Mouse (Mus musculus): ENCODE measurements around the gene Hnrnph3. TPM values are rescaled to one million over a fixed set of nuclear protein-coding genes. Genes with fewer than 3 reads are reported as not detected.

Hnrnph3 gene
- total and polyA plus RNA-seq, 2 experiments from 2014 or later, result 3.9 to 34.6 TPM

DNA sequence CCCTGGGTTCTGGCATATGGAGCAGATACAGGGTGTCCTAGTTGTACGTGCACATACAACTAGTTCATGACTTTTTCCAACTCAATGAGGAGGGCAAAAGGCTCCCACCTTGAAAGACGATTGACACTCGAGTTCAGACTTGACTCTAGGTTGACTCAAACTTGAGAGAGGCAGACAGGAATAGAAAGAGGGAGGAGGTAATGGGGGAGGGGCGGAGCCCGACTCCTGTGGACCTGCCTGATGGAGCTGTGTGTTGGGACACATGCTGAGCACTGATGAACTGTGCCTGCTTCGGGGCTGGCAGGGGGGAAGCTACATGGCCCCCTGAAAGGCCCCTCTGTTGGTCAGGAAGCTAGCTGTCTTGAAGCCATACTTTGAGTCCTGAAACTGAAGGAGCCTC is 29.0 kb upstream of the Hnrnph3 start:
- Histone ChIP-seq H3K4me1 (ENCODE audit: control insufficient read depth, insufficient read depth) (no peaks in the 10 kb centered on the region), H3K4me3 (ENCODE audit: low read depth, low read length) (no peak overlapping the region), H3K4me2 (ENCODE audit: low read depth, low read length) (no peak overlapping the region), H3K27ac (ENCODE audit: low read depth) (no peak overlapping the region), H3K36me3 (replicated peaks; ENCODE audit: control insufficient read depth, insufficient read depth, low read length) (no peaks in the 10 kb centered on the region), H3K9ac (replicated peaks; ENCODE audit: low read depth, low read length) (no peak overlapping the region), H3K27me3 (ENCODE audit: control insufficient read depth, insufficient read depth, low read length) (no peaks in the 10 kb centered on the region), H3K9me3 (replicated peaks; ENCODE audit: control insufficient read depth, low read length) (no peaks in the 10 kb centered on the region)
- no peak for DNase-seq (ENCODE audit: low spot score)
- WGBS, result 37% methylated on average over 6 of the region's 6 CpGs
- no peak for ATAC-seq (ENCODE audit: insufficient read depth, low read depth)
- TF ChIP-seq CTCF (IDR thresholded peaks at IDR 0.05; ENCODE audit: low read depth), result no peak
- TF ChIP-seq EP300 (IDR thresholded peaks at IDR 0.05; ENCODE audit: low read depth), result no peak

DNA sequence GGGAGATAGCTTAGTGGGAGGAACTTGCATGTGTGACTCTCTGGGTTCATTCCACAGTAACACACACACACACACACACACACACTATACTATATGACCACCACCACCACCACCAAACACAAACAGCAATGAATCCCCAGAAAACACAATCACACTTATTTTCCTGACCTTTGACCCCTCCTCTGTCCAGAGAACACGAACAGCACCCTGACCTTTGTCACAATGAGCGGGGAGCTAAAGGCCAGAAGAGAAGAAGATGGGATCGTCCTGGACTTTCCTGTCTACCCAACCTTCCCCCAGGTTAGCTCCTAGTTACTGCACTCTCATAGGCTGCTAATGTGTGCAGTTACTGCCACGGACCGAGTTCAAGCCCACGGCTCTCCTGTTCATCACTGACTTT is 28.0 kb upstream of the Hnrnph3 start:
- no peak for ATAC-seq (ENCODE audit: insufficient read depth, low read depth)
- WGBS, result 85% methylated on average over 6 of the region's 6 CpGs
- H3K9me3 ChIP-seq (replicated peaks; ENCODE audit: control insufficient read depth, low read length), result no peaks in the 10 kb centered on the region
- H3K36me3 ChIP-seq (replicated peaks; ENCODE audit: control insufficient read depth, insufficient read depth, low read length), result no peaks in the 10 kb centered on the region
- no peak for DNase-seq (ENCODE audit: low spot score)
- TF ChIP-seq EP300 (IDR thresholded peaks at IDR 0.05; ENCODE audit: low read depth), result no peak
- no peak for TF ChIP-seq CTCF (IDR thresholded peaks at IDR 0.05; ENCODE audit: low read depth)
- no peak overlapping the region for H3K27ac ChIP-seq (ENCODE audit: low read depth)
- H3K27me3 ChIP-seq (ENCODE audit: control insufficient read depth, insufficient read depth, low read length), result no peaks in the 10 kb centered on the region
- H3K4me2 ChIP-seq (ENCODE audit: low read depth, low read length), result no peak overlapping the region
- H3K4me1 ChIP-seq (ENCODE audit: control insufficient read depth, insufficient read depth), result no peaks in the 10 kb centered on the region
- no peak overlapping the region for H3K9ac ChIP-seq (replicated peaks; ENCODE audit: low read depth, low read length)
- no peak overlapping the region for H3K4me3 ChIP-seq (ENCODE audit: low read depth, low read length)

DNA sequence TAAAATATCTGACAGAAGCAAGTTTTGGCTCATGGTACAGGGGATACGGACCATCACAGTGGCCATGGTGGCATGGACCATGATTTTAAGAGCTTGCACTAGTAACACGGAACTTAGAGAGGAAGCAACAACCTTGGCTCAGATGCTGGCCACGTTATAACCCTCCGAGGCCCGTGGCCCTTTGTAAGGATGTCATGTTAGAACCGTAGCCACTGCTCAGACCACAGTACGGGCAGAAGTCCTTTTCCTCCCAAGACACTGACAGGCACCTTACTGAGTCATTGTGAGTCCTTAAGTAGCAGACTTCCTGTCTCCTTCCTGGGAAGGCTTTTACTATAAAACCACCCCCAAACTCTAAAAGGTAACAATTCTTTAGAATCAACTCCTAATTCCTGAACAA is 27.2 kb upstream of the Hnrnph3 start:
- Histone ChIP-seq H3K27me3 (ENCODE audit: control insufficient read depth, insufficient read depth, low read length) (no peaks in the 10 kb centered on the region), H3K4me3 (ENCODE audit: low read depth, low read length) (no peak overlapping the region), H3K4me1 (ENCODE audit: control insufficient read depth, insufficient read depth) (no peaks in the 10 kb centered on the region), H3K4me2 (ENCODE audit: low read depth, low read length) (no peak overlapping the region), H3K9me3 (replicated peaks; ENCODE audit: control insufficient read depth, low read length) (no peaks in the 10 kb centered on the region), H3K36me3 (replicated peaks; ENCODE audit: control insufficient read depth, insufficient read depth, low read length) (no peaks in the 10 kb centered on the region), H3K9ac (replicated peaks; ENCODE audit: low read depth, low read length) (no peak overlapping the region), H3K27ac (ENCODE audit: low read depth) (no peak overlapping the region)
- ATAC-seq (ENCODE audit: insufficient read depth, low read depth), result no peak
- DNase-seq (ENCODE audit: low spot score), result no peak
- no peak for TF ChIP-seq CTCF (IDR thresholded peaks at IDR 0.05; ENCODE audit: low read depth)
- no peak for TF ChIP-seq EP300 (IDR thresholded peaks at IDR 0.05; ENCODE audit: low read depth)
- WGBS, result 66% methylated on average over 7 of the region's 7 CpGs

DNA sequence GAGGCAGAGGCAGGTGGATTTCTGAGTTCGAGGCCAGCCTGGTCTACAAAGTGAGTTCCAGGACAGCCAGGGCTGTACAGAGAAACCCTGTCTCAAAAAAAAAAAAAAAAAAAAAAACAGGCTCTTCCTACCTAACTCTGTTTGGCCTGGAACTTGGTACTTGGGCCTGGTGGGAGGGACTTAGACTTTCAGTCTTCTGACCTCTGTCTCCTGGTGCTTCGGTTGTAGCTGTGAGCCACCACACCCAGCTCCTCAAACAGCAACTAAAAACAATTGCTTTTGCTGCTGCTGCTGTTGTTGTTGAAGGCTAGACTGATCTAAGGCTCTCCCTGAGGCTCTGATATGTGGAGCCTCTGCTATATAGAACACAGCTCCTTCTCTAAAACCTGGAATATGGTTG is 25.1 kb upstream of the Hnrnph3 start:
- WGBS, result 83% methylated on average over 2 of the region's 2 CpGs
- no peaks in the 10 kb centered on the region for H3K9me3 ChIP-seq (replicated peaks; ENCODE audit: control insufficient read depth, low read length)
- no peaks in the 10 kb centered on the region for H3K36me3 ChIP-seq (replicated peaks; ENCODE audit: control insufficient read depth, insufficient read depth, low read length)
- no peaks in the 10 kb centered on the region for H3K27me3 ChIP-seq (ENCODE audit: control insufficient read depth, insufficient read depth, low read length)
- DNase-seq (ENCODE audit: low spot score) (no peak), ATAC-seq (ENCODE audit: insufficient read depth, low read depth) (no peak)
- no peaks in the 10 kb centered on the region for H3K4me1 ChIP-seq (ENCODE audit: control insufficient read depth, insufficient read depth)
- H3K9ac ChIP-seq (replicated peaks; ENCODE audit: low read depth, low read length), result no peak overlapping the region
- TF ChIP-seq EP300 (IDR thresholded peaks at IDR 0.05; ENCODE audit: low read depth) (no peak), CTCF (IDR thresholded peaks at IDR 0.05; ENCODE audit: low read depth) (no peak)
- H3K4me3 ChIP-seq (ENCODE audit: low read depth, low read length), result no peak overlapping the region
- no peak overlapping the region for H3K4me2 ChIP-seq (ENCODE audit: low read depth, low read length)
- H3K27ac ChIP-seq (ENCODE audit: low read depth), result no peak overlapping the region

DNA sequence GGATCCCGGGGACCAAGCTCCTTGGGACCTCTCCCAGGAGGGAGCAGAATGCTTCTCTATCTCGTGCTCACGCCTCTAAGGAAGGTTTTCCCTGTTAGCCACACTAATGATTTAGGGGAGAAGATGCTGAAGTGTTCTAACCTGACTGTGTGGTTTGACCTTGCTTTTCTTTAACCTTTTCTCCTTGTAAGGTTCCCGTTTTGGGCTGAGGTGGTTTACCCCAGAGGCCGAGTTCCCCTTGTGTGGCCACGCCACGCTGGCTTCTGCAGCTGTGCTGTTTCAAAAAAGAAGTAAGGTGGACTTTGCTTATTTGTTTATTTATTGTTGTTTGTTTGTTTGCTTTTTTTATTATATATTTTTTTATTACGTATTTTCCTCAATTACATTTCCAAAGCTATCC is 23.7 kb upstream of the Hnrnph3 start:
- no peak overlapping the region for H3K9ac ChIP-seq (replicated peaks; ENCODE audit: low read depth, low read length)
- WGBS, result 77% methylated on average over 8 of the region's 8 CpGs
- no peak for DNase-seq (ENCODE audit: low spot score)

DNA sequence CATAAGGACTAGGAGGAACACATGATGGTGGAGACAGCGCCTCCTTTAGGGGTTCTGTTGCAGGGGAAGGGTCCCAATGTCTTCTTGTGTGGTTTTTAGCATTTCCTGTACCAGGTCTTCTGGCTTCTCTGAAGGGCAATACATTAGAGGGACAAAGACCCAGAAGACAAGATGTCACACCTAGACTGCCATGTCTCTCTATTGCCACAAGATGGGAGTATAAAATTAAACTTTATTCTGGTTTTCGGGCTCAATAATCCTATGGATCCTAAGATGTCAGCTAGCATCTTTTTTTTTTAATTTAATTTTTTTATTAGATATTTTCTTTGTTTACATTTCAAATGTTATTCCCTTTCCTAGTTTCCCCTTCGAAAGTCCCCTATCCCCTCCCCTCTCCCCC is 19.1 kb upstream of the Hnrnph3 start:
- Histone ChIP-seq H3K4me2 (ENCODE audit: low read depth, low read length) (no peak overlapping the region), H3K36me3 (replicated peaks; ENCODE audit: control insufficient read depth, insufficient read depth, low read length) (no peaks in the 10 kb centered on the region), H3K9me3 (replicated peaks; ENCODE audit: control insufficient read depth, low read length) (no peaks in the 10 kb centered on the region), H3K9ac (replicated peaks; ENCODE audit: low read depth, low read length) (no peak overlapping the region), H3K4me3 (ENCODE audit: low read depth, low read length) (no peak overlapping the region), H3K4me1 (ENCODE audit: control insufficient read depth, insufficient read depth) (peaks cover 3% of the 10 kb centered on the region; the same call in 1 of the 2 replicates), H3K27ac (ENCODE audit: low read depth) (no peak overlapping the region), H3K27me3 (ENCODE audit: control insufficient read depth, insufficient read depth, low read length) (no peaks in the 10 kb centered on the region)
- WGBS, result 56% methylated on average over 3 of the region's 3 CpGs
- ATAC-seq (ENCODE audit: insufficient read depth, low read depth), result no peak
- DNase-seq (ENCODE audit: low spot score), result no peak
- peak; percentile 42 for TF ChIP-seq CTCF (IDR thresholded peaks at IDR 0.05; ENCODE audit: low read depth)
- TF ChIP-seq EP300 (IDR thresholded peaks at IDR 0.05; ENCODE audit: low read depth), result no peak

More for the DNA sequence above, 23.7 kb upstream of the Hnrnph3 start:
- TF ChIP-seq CTCF (IDR thresholded peaks at IDR 0.05; ENCODE audit: low read depth), result no peak
- no peak for TF ChIP-seq EP300 (IDR thresholded peaks at IDR 0.05; ENCODE audit: low read depth)
- Histone ChIP-seq H3K27ac (ENCODE audit: low read depth) (no peak overlapping the region), H3K4me3 (ENCODE audit: low read depth, low read length) (no peak overlapping the region), H3K36me3 (replicated peaks; ENCODE audit: control insufficient read depth, insufficient read depth, low read length) (no peaks in the 10 kb centered on the region), H3K9me3 (replicated peaks; ENCODE audit: control insufficient read depth, low read length) (no peaks in the 10 kb centered on the region), H3K4me1 (ENCODE audit: control insufficient read depth, insufficient read depth) (no peaks in the 10 kb centered on the region; the same call in 1 of the 2 replicates), H3K27me3 (ENCODE audit: control insufficient read depth, insufficient read depth, low read length) (no peaks in the 10 kb centered on the region), H3K4me2 (ENCODE audit: low read depth, low read length) (no peak overlapping the region)
- no peak for ATAC-seq (ENCODE audit: insufficient read depth, low read depth)
